Mouse (Mus musculus) activated CD4-positive, CD25-positive, alpha-beta regulatory T cell, adult 4 months (primary cell): ENCODE results near the gene Gdap1l1. TPM values are rescaled to one million over a fixed set of nuclear protein-coding genes. Genes with fewer than 3 reads are reported as not detected.
"Not testable (repeated sequence)": the region's sequence is repeated elsewhere in the genome, so short reads cannot be mapped to it uniquely, and the experiment has no call there.

ENCODE experiments used
- ATAC-seq: one replicate; pipeline ENCODE4 v1.8.0; 2017
- polyA plus RNA-seq, 2 experiments: library from polyadenylated mRNA; unstranded; fragments of 100-300 nt; shearing (Covaris generic); gene quantifications; one replicate each; pipeline ENCODE4 v1.2.1; 2017

The Gdap1l1 gene
- polyA plus RNA-seq = not detected

DNA sequence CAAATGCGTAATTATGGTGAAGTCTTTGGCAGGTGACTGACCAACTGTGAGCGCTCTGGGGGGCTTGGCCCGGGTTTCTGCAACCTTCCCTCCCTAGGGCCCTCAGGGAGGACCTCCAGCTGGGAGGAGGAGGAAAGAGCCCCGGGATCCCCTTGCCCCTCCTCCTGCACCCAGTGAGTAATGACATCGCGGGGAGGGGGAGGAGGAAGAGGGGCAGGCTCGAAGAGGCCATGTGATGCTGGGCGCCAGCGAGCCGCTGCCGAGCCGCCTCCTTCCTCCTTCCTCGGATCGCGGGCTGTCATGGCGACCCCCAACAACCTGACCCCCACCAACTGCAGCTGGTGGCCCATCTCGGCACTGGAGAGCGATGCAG is at the start of gene Gdap1l1:
Gene Gdap1l1, plus strand, starts transcription at position 231 of the 373 bp plus-strand sequence.
- no peak for ATAC-seq

DNA sequence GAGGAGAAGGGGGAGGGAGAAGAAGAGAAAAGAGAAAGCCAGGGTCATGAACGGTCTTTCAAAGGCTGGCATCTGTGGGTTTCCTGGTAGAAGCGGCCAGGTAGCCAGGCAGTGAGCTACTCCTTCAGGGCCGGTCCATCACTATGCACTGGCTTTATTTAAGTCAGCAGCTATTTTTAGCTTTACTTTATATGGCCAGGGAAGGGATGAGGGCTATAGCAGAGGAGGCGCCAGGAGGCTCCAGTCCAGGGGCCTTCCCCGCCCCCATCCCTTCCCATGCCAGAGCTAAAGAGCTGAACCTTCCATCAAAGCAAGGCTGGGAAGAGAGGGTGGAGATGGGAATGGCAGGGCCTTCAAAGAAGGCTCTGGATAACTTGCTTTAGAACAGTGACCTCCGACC is 45.8 kb upstream of the Gdap1l1 start:
- no peak for ATAC-seq

GRCm38 (mm10) chr2:163393241-163393640 is 45.0 kb upstream of the Gdap1l1 start:
- ATAC-seq = no peak

DNA sequence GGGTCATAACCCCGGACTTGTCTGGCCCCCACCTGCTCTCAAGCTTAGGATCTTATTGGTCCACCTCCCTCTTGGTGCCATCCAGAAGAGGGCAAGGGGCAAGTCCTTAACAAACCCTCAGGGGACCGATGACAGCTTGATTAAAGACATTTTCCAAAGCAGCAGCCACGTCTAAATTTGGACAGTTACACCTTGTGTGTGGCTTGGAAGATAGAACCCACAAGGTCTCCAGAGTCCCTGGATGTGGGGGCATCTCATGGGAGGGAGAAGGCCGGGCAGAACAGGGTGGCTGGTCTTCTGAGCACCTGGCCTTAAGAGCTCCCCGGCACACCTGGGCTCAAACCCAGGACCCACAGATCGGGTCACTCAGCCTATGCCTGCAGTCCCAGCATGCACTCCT is 44.3 kb upstream of the Gdap1l1 start:
- ATAC-seq = no peak

DNA sequence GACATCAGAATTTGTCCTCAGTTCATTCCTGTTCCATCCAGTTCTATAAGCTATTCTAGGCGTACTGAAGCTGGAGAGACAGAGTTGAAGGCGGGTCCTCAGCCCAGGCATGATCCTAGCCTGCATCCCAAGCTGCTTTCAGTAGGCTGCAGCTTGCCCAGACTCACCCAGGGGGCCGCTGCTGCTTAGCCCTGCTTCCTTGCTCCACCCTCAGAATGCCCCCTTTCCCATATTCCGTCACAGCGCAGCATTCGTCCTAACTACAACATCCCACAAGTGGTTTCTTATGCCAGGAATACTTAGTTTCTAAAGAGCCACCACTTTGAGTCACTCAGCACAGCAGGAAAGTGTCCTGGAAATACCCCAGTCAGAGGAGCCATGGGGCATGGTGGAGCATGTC is 43.3 kb upstream of the Gdap1l1 start:
- ATAC-seq = no peak

DNA sequence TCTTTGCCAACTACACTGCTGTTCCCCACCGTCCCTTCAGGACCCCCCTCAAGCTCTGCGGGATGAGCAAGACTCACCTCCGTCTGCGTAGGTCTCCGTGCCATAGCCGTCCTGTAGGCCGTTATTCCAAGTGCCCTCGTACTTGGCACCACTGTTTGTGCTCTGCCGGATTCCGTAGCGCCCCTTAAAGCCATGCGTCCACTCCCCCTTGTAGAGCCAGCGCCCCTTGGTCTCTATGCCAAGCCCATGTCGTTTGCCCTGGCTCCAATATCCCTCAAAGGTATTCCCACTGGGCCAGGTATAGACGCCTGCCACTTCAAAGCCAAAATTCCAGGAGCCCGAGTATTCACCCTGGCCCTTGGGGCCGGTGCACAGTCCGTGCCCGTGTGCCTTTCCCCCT is 41.2 kb upstream of the Gdap1l1 start:
- no peak for ATAC-seq

DNA sequence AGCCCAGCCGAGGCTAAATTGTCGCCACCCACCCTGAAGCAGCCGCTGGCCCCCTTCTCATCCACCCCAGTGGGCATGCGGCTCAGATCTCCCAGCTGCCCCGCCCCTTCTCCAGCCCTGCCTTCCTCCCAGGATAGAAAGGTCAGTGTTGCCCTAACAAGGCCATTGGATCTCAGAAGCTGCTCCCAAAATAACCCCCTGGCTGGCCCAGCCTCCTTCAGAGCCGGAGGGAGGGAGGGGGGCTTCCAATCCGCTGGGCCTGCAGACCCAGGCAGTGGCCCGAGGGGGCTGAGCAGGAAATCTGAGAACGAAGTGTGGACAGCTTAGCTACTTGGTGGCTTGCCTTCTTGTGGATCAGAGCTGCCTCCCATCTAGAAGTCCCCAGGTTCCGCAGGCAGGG is 40.4 kb upstream of the Gdap1l1 start, which contains the start of gene Jph2:
Gene Jph2, minus strand, starts transcription at position 89 of the 400 bp plus-strand sequence.
- no peak for ATAC-seq

- no peak for ATAC-seq
Measured at GRCm38 (mm10) chr2:163398770-163399169, 39.5 kb upstream of the Gdap1l1 start.

DNA sequence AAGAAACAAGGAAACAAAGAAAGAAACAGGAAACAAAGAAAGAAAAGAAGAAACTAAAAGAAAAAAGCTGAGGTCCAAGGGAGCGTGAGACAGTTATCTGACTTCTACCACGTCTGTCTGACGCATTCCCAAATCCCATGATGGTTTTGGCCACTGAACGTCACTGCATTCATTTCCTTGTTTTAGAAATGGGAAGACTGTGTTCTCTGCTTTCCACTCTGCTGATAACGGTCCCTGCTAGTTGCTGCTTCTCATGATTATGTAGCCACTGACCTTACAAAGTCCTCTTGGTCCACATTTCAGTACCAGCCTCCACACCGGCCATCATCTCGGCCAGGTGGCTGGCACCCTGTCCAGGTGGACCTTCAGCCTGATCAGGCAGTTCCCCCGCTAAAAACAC is 39.1 kb upstream of the Gdap1l1 start:
- ATAC-seq = no peak

- peak; percentile 92 for ATAC-seq
Measured at GRCm38 (mm10) chr2:163401221-163401620, 37.1 kb upstream of the Gdap1l1 start.

GRCm38 (mm10) chr2:163404037-163404815 is 34.0 kb upstream of the Gdap1l1 start:
- ATAC-seq = no peak

DNA sequence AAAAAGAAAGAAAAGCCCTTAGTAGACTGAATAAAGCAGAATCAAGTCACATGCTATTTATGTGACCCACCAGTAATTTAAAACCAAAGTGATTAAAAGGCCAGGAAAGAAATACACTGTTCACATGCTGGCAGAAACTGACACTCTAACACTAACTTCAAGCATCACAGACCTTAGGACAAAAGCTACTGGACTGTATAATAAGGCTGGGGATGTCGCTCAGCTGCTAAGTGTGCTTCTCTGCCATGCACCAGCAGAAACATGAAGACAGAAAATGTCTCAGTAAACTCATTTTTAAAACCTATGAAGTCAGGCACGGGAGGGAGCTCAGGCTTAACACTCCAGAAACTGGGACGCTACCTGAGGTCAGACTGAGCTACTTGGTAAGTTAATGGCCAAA is 28.1 kb upstream of the Gdap1l1 start:
- ATAC-seq = no peak

- not testable (repeated sequence) for ATAC-seq
Measured at GRCm38 (mm10) chr2:163411344-163411743, 26.9 kb upstream of the Gdap1l1 start.

DNA sequence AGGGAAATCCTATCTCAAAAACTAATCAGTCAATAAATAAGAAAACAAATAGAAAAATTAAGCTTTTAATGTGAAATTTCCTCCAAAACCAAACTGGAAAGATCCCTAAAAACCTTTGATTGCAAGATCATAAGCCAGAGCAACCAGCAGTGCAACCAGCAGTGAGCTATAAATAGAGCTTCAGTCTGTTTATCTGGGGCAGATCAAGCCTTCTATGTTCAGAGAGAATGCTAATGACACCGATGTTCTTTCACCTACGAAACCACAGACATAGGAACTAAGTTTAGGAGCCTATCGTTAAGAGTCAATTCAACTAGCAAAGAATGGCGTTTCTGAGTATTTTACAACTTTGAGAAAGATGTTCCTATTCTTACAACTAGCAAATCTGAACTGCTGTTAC is 26.4 kb upstream of the Gdap1l1 start:
- peak; percentile 63 for ATAC-seq

GRCm38 (mm10) chr2:163412419-163412818 is 25.9 kb upstream of the Gdap1l1 start:
- no peak for ATAC-seq

GRCm38 (mm10) chr2:163412846-163413590 is 25.3 kb upstream of the Gdap1l1 start:
- no peak for ATAC-seq

- ATAC-seq = no peak
Measured at GRCm38 (mm10) chr2:163417026-163417425, 21.2 kb upstream of the Gdap1l1 start.

DNA sequence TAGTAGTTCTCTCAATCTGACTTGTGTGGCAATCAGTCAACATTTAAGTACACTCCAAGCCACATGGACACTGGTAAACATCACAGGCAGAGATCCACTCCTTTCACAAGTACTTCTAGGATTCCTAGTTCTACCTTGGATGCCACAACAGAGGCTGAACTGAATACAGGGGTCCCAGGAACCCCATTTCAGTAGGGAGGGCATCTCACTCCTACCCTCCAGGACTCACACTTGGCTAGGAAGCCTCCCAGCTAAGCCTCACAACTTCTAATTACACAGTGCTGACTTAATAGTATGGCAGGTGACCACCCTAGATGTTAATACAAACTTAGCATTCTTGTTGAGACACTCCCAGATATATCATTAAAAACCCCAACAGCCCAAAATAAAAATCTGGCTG is 20.4 kb upstream of the Gdap1l1 start:
- no peak for ATAC-seq

DNA sequence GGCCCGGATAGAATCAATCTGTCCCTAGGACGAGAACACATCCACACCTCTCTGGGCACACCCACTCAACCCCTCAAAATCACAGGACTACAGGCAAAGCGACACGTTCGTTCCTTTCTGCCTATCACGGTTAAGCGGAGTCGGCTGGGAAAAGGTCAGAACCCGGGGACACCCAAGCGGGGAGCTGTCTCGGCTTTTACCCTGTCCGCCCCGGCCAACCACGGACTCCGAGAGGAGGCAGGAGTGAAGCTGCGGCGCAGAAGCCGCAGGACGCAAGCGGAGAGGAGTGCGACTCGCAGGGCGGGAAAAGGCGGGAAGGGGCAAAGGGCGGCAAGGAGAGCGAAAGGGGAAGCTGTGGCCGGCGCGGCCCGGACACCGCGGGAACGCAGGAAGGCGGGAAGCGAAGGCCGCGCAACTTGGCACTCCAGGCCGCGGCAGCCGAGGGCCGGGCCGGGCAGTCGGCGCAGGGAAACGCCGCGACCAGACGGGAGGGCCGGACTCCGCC is 19.4 kb upstream of the Gdap1l1 start:
- peak; percentile 5 for ATAC-seq

- peak; percentile 96 for ATAC-seq
Measured at GRCm38 (mm10) chr2:163419346-163420045, 18.8 kb upstream of the Gdap1l1 start.

DNA sequence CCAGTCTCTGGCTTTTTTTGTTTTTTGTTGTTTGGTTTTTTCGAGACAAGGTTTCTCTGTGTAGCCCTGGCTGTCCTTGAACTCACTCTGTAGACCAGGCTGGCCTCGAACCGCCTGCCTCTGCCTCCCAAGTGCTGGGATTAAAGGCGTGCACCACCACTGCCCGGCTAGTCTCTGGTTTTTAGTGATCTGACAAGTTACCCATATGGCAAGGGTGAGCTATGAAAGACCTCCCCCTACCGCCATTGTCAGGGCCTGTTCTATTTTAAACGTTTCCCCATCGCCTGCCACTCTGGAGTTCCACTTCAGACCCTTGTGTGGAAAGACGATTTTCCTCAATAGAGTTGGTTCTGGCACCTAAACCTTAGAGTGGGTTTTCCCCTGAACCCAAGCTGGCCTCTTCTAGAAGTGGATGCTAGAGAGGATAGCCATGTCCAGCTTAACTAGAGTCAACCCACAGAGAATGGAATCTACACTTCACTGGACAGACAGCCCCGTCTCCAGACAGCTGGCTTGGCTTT is 17.9 kb upstream of the Gdap1l1 start:
- no peak for ATAC-seq

GRCm38 (mm10) chr2:163422895-163423660 is 15.2 kb upstream of the Gdap1l1 start:
- no peak for ATAC-seq
